Mouse (Mus musculus) liver, adult 2 months (tissue): ENCODE results near the gene 3110082J24Rik. TPM values are rescaled to one million over a fixed set of nuclear protein-coding genes. Genes with fewer than 3 reads are reported as not detected.
"Not testable (repeated sequence)": the region's sequence is repeated elsewhere in the genome, so short reads cannot be mapped to it uniquely, and the experiment has no call there.

Source experiments
- DNase-seq: peaks from one replicate; pipeline ENCODE4 v3.0.0-alpha.2; 2011; ENCODE audit warnings: low read depth, low spot score; ENCODE audit errors: extremely low read depth
- H3K27ac ChIP-seq: fragments of 200-500 bp; replicated peaks from 2 replicates; pipeline ENCODE4 v1.5.1; 2012; ENCODE audit warnings: low read depth, mild to moderate bottlenecking, control low read depth, inconsistent platforms, low read length; ENCODE audit not compliant: insufficient read depth
- H3K27me3 ChIP-seq: fragments of 200-500 bp; 2 replicates; pipeline ENCODE4 v1.6.1; 2012; ENCODE audit warnings: mild to moderate bottlenecking, moderate library complexity, low read length, inconsistent platforms; ENCODE audit not compliant: control insufficient read depth, insufficient read depth
- H3K36me3 ChIP-seq: fragments of 200-500 bp; 2 replicates; pipeline ENCODE4 v1.6.1; 2012; ENCODE audit warnings: low read length, inconsistent platforms; ENCODE audit not compliant: control insufficient read depth, insufficient read depth
- H3K4me1 ChIP-seq: fragments of 200-500 bp; 2 replicates; pipeline ENCODE4 v1.6.1; 2011; ENCODE audit warnings: low read length; ENCODE audit not compliant: control insufficient read depth, insufficient read depth
- H3K4me3 ChIP-seq: fragments of 200-500 bp; 2 replicates; pipeline ENCODE4 v1.5.1; 2011; ENCODE audit warnings: low read depth, mild to moderate bottlenecking, control low read depth, low read length, moderate library complexity; ENCODE audit not compliant: insufficient read depth
- H3K79me2 ChIP-seq: fragments of 200-500 bp; 2 replicates; pipeline ENCODE4 v1.6.1; 2012; ENCODE audit warnings: inconsistent platforms, mild to moderate bottlenecking, low read length, moderate library complexity; ENCODE audit not compliant: control insufficient read depth, insufficient read depth
- H3K9ac ChIP-seq: fragments of 200-500 bp; 2 replicates; pipeline ENCODE4 v1.6.1; 2012; ENCODE audit warnings: low read depth, mild to moderate bottlenecking, control low read depth, inconsistent platforms, low read length
- CTCF ChIP-seq: fragments of 200-500 bp; IDR thresholded peaks from 2 replicates; pipeline ENCODE4 v1.5.1; 2011; ENCODE audit warnings: low read depth, low read length, control low read depth
- POLR2A ChIP-seq: fragments of 200-500 bp; IDR thresholded peaks from 2 replicates; pipeline ENCODE4 v1.6.1; 2011; ENCODE audit warnings: low read length, control low read depth; ENCODE audit not compliant: insufficient read depth; ENCODE audit errors: extremely low read depth
- WGBS: fragments of 180-500 bp; shearing (Covaris S2); methylation state at CpG from one replicate; pipeline ENCODE4 v1.1.7; 2018; 5-methylcytosine and 5-hydroxymethylcytosine counted together
- polyA plus RNA-seq: library from polyadenylated mRNA; depleted of rRNA; stranded (reverse); fragments of >200 nt; gene quantifications from 2 replicates; pipeline ENCODE4 v1.2.3, GENCODE M21; 2012; rRNA removed
- total RNA-seq: library from RNA; depleted of rRNA; stranded (reverse); fragments of >200 nt; gene quantifications from 2 replicates; pipeline ENCODE4 v1.2.3, GENCODE M21; 2014; rRNA removed

3110082J24Rik gene
- total and polyA plus RNA-seq, 2 experiments, result not detected

DNA sequence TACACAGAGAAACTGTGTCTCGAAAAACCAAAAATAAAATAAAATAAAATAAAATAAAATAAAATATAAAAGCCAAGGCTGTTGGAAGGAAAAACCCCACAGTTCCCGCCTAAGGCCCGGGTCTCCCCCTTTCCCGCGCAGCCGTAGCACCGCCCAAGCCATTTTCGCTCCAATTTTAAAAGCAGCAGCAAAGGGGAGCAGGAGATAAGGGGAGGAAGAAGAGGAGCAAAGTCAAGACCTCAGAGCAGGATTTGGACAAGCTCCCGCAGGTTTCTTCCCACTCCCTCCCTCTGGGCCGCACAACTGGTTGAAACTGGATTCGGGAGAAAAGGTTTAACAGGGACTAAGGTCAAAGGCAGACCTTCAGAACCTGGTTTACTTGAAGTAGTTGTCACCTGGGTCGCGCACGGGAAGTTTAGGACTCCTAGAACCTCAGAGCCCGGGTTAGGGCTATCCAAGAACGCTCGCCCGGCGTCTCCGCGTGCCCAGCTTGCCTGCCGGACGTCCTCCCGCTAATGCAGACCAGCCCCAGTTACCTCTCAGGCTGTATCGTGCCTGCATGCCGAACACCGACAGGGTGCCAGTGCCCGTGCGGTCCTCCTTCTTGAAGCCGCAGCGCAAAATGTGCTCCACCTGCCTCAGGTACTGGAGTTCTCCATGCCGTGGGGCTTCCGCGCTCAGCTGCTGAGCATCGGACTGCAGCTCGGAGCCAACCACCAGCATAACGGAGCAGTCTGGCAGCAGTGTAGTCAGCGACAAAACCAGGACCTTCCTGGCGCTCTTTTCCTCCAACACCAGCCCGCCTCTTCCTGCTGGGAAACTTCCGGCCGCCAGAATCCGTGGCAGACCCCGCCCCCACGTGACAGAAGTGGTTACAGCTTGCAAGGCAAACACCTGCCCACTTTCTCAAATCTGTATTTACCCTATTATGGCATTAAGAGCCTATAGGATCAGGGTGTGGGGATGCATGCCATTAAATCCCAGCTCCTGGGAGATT is 32.8 kb downstream of the 3110082J24Rik start, which contains the start of gene Tyms:
Gene Tyms (minus strand): TSS at position 793 of the 997 bp plus-strand sequence.
- H3K27me3 ChIP-seq, result no peaks in the 10 kb centered on the region
- peak within 1 kb of the TSS; percentile 70 for H3K9ac ChIP-seq
- no peaks in the 10 kb centered on the region for H3K79me2 ChIP-seq
- no peak for TF ChIP-seq CTCF
- no peak for TF ChIP-seq POLR2A
- WGBS, result 1% methylated on average over 45 of the region's 45 CpGs
- peak within 1 kb of the TSS; percentile 6; the same call in 1 of the 2 replicates for H3K27ac ChIP-seq
- peak; percentile 73 for DNase-seq
- peaks cover 3% of the 10 kb centered on the region; the same call in 1 of the 2 replicates for H3K4me1 ChIP-seq
- peak within 1 kb of the TSS; percentile 72 for H3K4me3 ChIP-seq
- peaks cover 8% of the 10 kb centered on the region for H3K36me3 ChIP-seq

DNA sequence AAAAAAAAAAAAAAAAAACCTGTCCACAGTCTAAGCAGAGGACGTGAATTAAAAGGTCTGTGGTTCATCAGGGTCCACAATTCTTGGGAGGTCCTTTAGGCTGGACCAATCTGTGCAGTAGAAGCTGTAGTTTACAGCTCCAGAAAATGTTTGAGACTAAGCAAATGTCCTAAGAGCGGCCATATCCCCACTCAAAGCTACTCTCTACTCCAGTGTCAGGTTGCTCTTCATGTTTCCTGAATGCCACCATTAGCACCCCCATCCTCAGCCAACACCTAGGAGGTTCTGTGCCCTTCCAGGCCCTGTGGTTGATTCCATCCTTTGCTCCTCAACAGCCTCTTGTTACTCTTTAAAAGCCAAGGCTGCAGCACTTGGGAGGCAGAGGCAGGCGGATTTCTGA is 33.5 kb downstream of the 3110082J24Rik start:
- Histone ChIP-seq H3K36me3 (peaks cover 8% of the 10 kb centered on the region), H3K79me2 (no peaks in the 10 kb centered on the region), H3K9ac (no peak overlapping the region), H3K27ac (no peak overlapping the region), H3K4me1 (peaks cover 3% of the 10 kb centered on the region; the same call in 1 of the 2 replicates), H3K27me3 (no peaks in the 10 kb centered on the region), H3K4me3 (no peak overlapping the region; the same call in 1 of the 2 replicates)
- no peak for TF ChIP-seq CTCF
- no peak for TF ChIP-seq POLR2A
- no peak for DNase-seq
- 60% methylated on average over 3 of the region's 3 CpGs for WGBS

DNA sequence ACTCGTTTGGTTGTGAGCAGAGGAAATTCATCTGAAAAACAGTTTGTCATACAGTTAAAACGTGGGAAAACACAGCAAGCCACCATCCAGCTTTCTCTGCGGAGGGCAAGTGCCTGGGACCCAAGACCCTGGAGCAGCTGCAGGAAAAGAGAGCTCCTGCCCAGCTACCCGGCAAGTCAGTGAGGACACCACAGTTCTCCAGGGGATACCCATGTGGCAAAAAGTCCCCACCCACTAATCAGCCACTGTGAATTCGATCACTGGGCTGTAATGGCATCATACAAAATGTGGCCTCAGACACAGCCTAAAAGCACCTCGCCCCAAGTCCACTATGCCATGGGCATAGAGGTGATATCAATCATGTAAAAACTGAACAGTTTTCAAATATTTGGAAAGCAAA is 34.2 kb downstream of the 3110082J24Rik start:
- no peak overlapping the region for H3K9ac ChIP-seq
- TF ChIP-seq POLR2A (no peak), CTCF (no peak)

DNA sequence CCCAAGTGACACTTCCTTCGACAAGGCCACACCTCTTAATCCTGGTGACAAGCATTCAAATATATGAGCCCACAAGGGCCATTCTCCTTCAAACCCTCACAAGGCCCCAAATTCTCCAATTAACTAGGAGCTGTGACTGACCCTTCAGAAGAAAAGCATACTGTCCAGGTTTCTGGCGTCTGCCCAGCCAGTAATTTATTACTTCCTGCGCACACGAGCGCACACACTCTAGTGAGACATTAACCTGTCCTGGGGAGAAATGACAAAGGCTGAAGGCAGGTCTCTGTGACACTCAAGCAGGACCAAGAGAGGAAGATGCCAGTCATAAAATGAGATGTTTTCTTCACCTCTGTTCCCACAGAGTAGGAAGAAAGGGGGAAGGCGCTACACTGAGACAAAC is 38.2 kb downstream of the 3110082J24Rik start:
- H3K36me3 ChIP-seq, result peaks cover 14% of the 10 kb centered on the region
- H3K27me3 ChIP-seq, result no peaks in the 10 kb centered on the region
- no peak overlapping the region for H3K9ac ChIP-seq
- 0 out of 2 replicates have a peak, but pooled peaks cover 3% of the 10 kb centered on the region for H3K4me1 ChIP-seq
- no peaks in the 10 kb centered on the region for H3K79me2 ChIP-seq
- TF ChIP-seq POLR2A (no peak), CTCF (no peak)
- WGBS, result 81% methylated on average over 6 of the region's 6 CpGs
- DNase-seq, result no peak
- H3K27ac ChIP-seq, result no peak overlapping the region
- H3K4me3 ChIP-seq, result no peak overlapping the region

More for the DNA sequence above, 34.2 kb downstream of the 3110082J24Rik start:
- Histone ChIP-seq H3K4me1 (peaks cover 3% of the 10 kb centered on the region; the same call in 1 of the 2 replicates), H3K36me3 (peaks cover 8% of the 10 kb centered on the region), H3K4me3 (no peak overlapping the region), H3K27ac (no peak overlapping the region), H3K79me2 (no peaks in the 10 kb centered on the region), H3K27me3 (no peaks in the 10 kb centered on the region)
- DNase-seq, result no peak
- 79% methylated on average over 6 of the region's 6 CpGs for WGBS

DNA sequence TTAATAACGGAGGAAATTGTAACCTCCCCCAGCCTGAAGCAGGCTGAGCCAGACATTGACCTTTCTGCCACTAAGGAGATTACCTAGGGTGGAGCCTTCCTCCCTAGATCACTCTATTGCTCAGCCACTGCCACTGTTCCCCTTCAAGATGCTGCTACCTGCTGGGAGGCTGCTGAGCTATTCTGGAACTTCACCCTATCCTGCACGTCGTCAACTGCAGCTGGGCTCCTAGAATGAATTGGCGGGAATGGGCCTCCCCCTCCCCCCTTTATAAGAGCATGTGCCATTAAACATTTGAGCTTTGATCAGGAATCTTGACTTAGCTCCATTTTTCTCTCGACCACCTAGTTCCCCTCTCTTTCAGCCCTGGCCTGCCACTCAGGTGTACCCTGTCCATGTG is 46.3 kb downstream of the 3110082J24Rik start:
- not testable (repeated sequence) for H3K27ac ChIP-seq, H3K4me1 ChIP-seq, H3K27me3 ChIP-seq, H3K9ac ChIP-seq, H3K4me3 ChIP-seq, H3K79me2 ChIP-seq, DNase-seq
- 91% methylated on average over 5 of the region's 5 CpGs for WGBS
- peaks cover 19% of the 10 kb centered on the region for H3K36me3 ChIP-seq

DNA sequence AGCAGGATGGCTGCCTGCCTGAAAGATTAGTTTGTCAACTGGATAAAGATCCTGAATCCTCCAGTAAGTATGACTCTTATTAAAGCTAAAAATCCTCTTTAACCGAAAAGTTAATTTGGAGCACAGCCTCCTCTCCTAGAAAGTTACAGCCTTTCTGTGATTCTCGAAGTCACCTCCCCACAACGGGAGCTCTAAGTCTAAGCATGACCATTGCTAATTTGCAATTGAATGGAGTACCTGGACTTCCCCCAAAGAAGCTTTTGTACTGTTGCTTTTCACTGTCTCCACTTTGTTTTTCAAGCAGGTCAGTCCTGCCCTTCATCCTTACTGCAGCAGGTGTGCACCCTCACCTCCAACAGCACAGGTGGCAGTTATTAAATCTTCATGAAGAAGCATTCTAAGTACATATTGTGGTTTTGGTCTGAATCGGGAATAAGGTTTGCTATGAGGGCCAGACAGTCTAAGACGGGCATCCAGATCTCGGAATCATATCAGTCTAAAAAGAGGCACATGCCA is 47.6 kb downstream of the 3110082J24Rik start:
- 93% methylated on average over 6 of the region's 6 CpGs for WGBS
- H3K9ac ChIP-seq, result no peak overlapping the region
- TF ChIP-seq CTCF (no peak), POLR2A (no peak)
- peaks cover 16% of the 10 kb centered on the region for H3K36me3 ChIP-seq
- H3K4me3 ChIP-seq, result no peak overlapping the region
- no peaks in the 10 kb centered on the region for H3K79me2 ChIP-seq
- no peaks in the 10 kb centered on the region for H3K4me1 ChIP-seq
- H3K27me3 ChIP-seq, result no peaks in the 10 kb centered on the region
- no peak for DNase-seq
- H3K27ac ChIP-seq, result no peak overlapping the region

Other genes starting within 250 kb of the 3110082J24Rik start
- gene Il6, start 93.0 kb downstream of the 3110082J24Rik start, total RNA-seq, result 0.13 TPM in 1 of 2 replicates, not detected in the other
- 0.10 TPM in 1 of 2 replicates, not detected in the other for gene Il6, start 93.0 kb downstream of the 3110082J24Rik start, polyA plus RNA-seq
- gene Tyms, start 32.5 kb downstream of the 3110082J24Rik start, total RNA-seq, result 8.9 and 14.6 TPM in 2 replicates
- 13.9 and 14.1 TPM in 2 replicates for gene Tyms, start 32.5 kb downstream of the 3110082J24Rik start, polyA plus RNA-seq
- not detected in 2 replicates for gene Garem2, start 925 bp downstream of the 3110082J24Rik start, total RNA-seq
- gene Garem2, start 925 bp downstream of the 3110082J24Rik start, polyA plus RNA-seq, result not detected in 2 replicates
- gene Hadha, start 49.1 kb upstream of the 3110082J24Rik start, total RNA-seq, result 218 and 239 TPM in 2 replicates
- gene Hadha, start 49.1 kb upstream of the 3110082J24Rik start, polyA plus RNA-seq, result 106 and 124 TPM in 2 replicates
- gene Hadhb, start 49.2 kb upstream of the 3110082J24Rik start, total RNA-seq, result 252 and 270 TPM in 2 replicates
- gene Hadhb, start 49.2 kb upstream of the 3110082J24Rik start, polyA plus RNA-seq, result 137 and 138 TPM in 2 replicates
- gene Adgrf3, start 99.6 kb upstream of the 3110082J24Rik start, total RNA-seq, result not detected in 2 replicates
- gene Adgrf3, start 99.6 kb upstream of the 3110082J24Rik start, polyA plus RNA-seq, result not detected in 2 replicates
- 26.6 and 31.8 TPM in 2 replicates for gene Selenoi, start 126.5 kb upstream of the 3110082J24Rik start, total RNA-seq
- 59.7 and 73.9 TPM in 2 replicates for gene Selenoi, start 126.5 kb upstream of the 3110082J24Rik start, polyA plus RNA-seq
- gene Drc1, start 175.3 kb upstream of the 3110082J24Rik start, total RNA-seq, result 0.74 and 1.2 TPM in 2 replicates
- gene Drc1, start 175.3 kb upstream of the 3110082J24Rik start, polyA plus RNA-seq, result 0.23 and 0.30 TPM in 2 replicates